Mouse (Mus musculus) MEL (cell line): ENCODE measurements around the gene Ddias. TPM values are rescaled to one million over a fixed set of nuclear protein-coding genes. Genes with fewer than 3 reads are reported as not detected.
A peak's percentile ranks its signal among the peaks of the same experiment; 100 is the strongest.

Experiments
- DNase-seq: peaks from one replicate; pipeline ENCODE4 v3.0.0; 2011; ENCODE audit warnings: low read depth, low spot score
- H3K27ac ChIP-seq: 2 replicates; pipeline ENCODE4 v1.5.1; 2012; ENCODE audit warnings: low read depth, mild to moderate bottlenecking, control low read depth, low read length, moderate library complexity; ENCODE audit not compliant: control insufficient read depth
- H3K27me3 ChIP-seq, 2 experiments: fragments of 150-350 bp in 1 of 2; sonication (generic) in 1 of 2; 2 replicates each; pipeline ENCODE4 v1.6.1; 2012; ENCODE audit warnings: low read length in 2 of 2, mild to moderate bottlenecking in 2 of 2, improper control_type of control experiment in 1 of 2, moderate library complexity in 1 of 2; ENCODE audit not compliant: insufficient read depth in 2 of 2, control insufficient read depth in 1 of 2
- H3K36me3 ChIP-seq, 2 experiments: 2 replicates each; pipeline ENCODE4 v1.6.1; 2012 to 2014; ENCODE audit warnings: low read length in 2 of 2, improper control_type of control experiment in 1 of 2, inconsistent platforms in 1 of 2, mild to moderate bottlenecking in 1 of 2; ENCODE audit not compliant: insufficient read depth in 2 of 2, control insufficient read depth in 1 of 2
- H3K4me1 ChIP-seq, 2 experiments: fragments of 150-350 bp in 1 of 2; sonication (generic) in 1 of 2; 2 replicates each; pipeline ENCODE4 v1.6.1; 2012; ENCODE audit warnings: low read length in 2 of 2, improper control_type of control experiment in 1 of 2, mild to moderate bottlenecking in 1 of 2; ENCODE audit not compliant: insufficient read depth in 2 of 2, control insufficient read depth in 1 of 2
- H3K4me3 ChIP-seq, 2 experiments: fragments of 150-350 bp in 1 of 2; sonication (generic) in 1 of 2; 2 replicates each; pipeline ENCODE4 v1.5.1; 2012; ENCODE audit warnings: low read depth in 2 of 2, low read length in 2 of 2, mild to moderate bottlenecking in 2 of 2, moderate library complexity in 2 of 2, control low read depth in 1 of 2, improper control_type of control experiment in 1 of 2; ENCODE audit not compliant: control insufficient read depth in 1 of 2, insufficient read depth in 1 of 2
- H3K79me2 ChIP-seq: 2 replicates; pipeline ENCODE4 v1.6.1; 2012; ENCODE audit warnings: mild to moderate bottlenecking, low read length, moderate library complexity; ENCODE audit not compliant: control insufficient read depth, poor library complexity, insufficient read depth
- H3K9ac ChIP-seq: 2 replicates; pipeline ENCODE4 v1.6.1; 2012; ENCODE audit warnings: low read depth, mild to moderate bottlenecking, control low read depth, low read length, moderate library complexity; ENCODE audit not compliant: control insufficient read depth, poor library complexity, severe bottlenecking
- H3K9me3 ChIP-seq: fragments of 150-350 bp; sonication (generic); replicated peaks from 2 replicates; pipeline ENCODE4 v1.6.1; 2012; ENCODE audit warnings: mild to moderate bottlenecking, low read length, improper control_type of control experiment, moderate library complexity; ENCODE audit not compliant: insufficient read depth
- BHLHE40 ChIP-seq: IDR thresholded peaks from 2 replicates; pipeline ENCODE4 v1.6.1; 2012; ENCODE audit warnings: low read depth, mild to moderate bottlenecking, inconsistent platforms, low read length, improper control_type of control experiment, borderline replicate concordance
- CHD1 ChIP-seq: IDR thresholded peaks from 2 replicates; pipeline ENCODE4 v1.6.1; 2012; ENCODE audit warnings: low read depth, mild to moderate bottlenecking, inconsistent platforms, low read length, improper control_type of control experiment
- CHD2 ChIP-seq: IDR thresholded peaks from 2 replicates; pipeline ENCODE4 v1.6.1; 2011; ENCODE audit warnings: low read length, improper control_type of control experiment
- CTCF ChIP-seq, 3 experiments: IDR thresholded peaks in 2 of 3; conservative IDR thresholded peaks in 1 of 3; 2 replicates each; pipeline ENCODE4 v1.5.1; 2011 to 2012; ENCODE audit warnings: low read length in 3 of 3, low read depth in 2 of 3, mild to moderate bottlenecking in 2 of 3, improper control_type of control experiment in 1 of 3, inconsistent platforms in 1 of 3, mixed read lengths in 1 of 3, moderate library complexity in 1 of 3; ENCODE audit not compliant: control insufficient read depth in 1 of 3, insufficient read depth in 1 of 3, poor library complexity in 1 of 3, severe bottlenecking in 1 of 3
- E2F4 ChIP-seq: IDR thresholded peaks from 2 replicates; pipeline ENCODE4 v1.6.1; 2011; ENCODE audit warnings: low read depth, low read length, improper control_type of control experiment, borderline replicate concordance
- ELF1 ChIP-seq: IDR thresholded peaks from 2 replicates; pipeline ENCODE4 v1.6.1; 2014; ENCODE audit warnings: low read depth, mild to moderate bottlenecking, inconsistent platforms, low read length, improper control_type of control experiment, moderate library complexity
- EP300 ChIP-seq, 2 experiments: IDR thresholded peaks; 2 replicates each; pipeline ENCODE4 v1.6.1; 2011; ENCODE audit warnings: improper control_type of control experiment in 2 of 2, low read length in 2 of 2, low read depth in 1 of 2, mild to moderate bottlenecking in 1 of 2
- ETS1 ChIP-seq: IDR thresholded peaks from 2 replicates; pipeline ENCODE4 v1.6.1; 2012; ENCODE audit warnings: low read depth, mild to moderate bottlenecking, inconsistent platforms, low read length, improper control_type of control experiment, moderate library complexity
- GABPA ChIP-seq: IDR thresholded peaks from 2 replicates; pipeline ENCODE4 v1.6.1; 2012; ENCODE audit warnings: low read depth, mild to moderate bottlenecking, inconsistent platforms, low read length, improper control_type of control experiment, moderate library complexity
- GATA1 ChIP-seq: IDR thresholded peaks from 2 replicates; pipeline ENCODE4 v1.6.1; 2011; ENCODE audit warnings: low read depth, low read length, improper control_type of control experiment
- HCFC1 ChIP-seq: IDR thresholded peaks from 2 replicates; pipeline ENCODE4 v1.6.1; 2012; ENCODE audit warnings: low read depth, mild to moderate bottlenecking, inconsistent platforms, low read length, improper control_type of control experiment, moderate library complexity
- JUND ChIP-seq: IDR thresholded peaks from 2 replicates; pipeline ENCODE4 v1.6.1; 2011; ENCODE audit warnings: low read depth, mild to moderate bottlenecking, improper control_type of control experiment, low read length
- KAT2A ChIP-seq: conservative IDR thresholded peaks from 2 replicates; pipeline ENCODE4 v1.6.1; 2012; ENCODE audit warnings: low read depth, low read length, improper control_type of control experiment, inconsistent platforms
- MAFK ChIP-seq: IDR thresholded peaks from 2 replicates; pipeline ENCODE4 v1.6.1; 2011; ENCODE audit warnings: low read depth, mild to moderate bottlenecking, low read length, improper control_type of control experiment, borderline replicate concordance
- MAX ChIP-seq: IDR thresholded peaks from 2 replicates; pipeline ENCODE4 v1.6.1; 2011; ENCODE audit warnings: low read length, improper control_type of control experiment
- MAZ ChIP-seq: IDR thresholded peaks from 2 replicates; pipeline ENCODE4 v1.6.1; 2012; ENCODE audit warnings: low read depth, mild to moderate bottlenecking, inconsistent platforms, low read length, improper control_type of control experiment
- MEF2A ChIP-seq: IDR thresholded peaks from 2 replicates; pipeline ENCODE4 v1.6.1; 2014; ENCODE audit warnings: low read depth, mild to moderate bottlenecking, inconsistent platforms, low read length, improper control_type of control experiment; ENCODE audit not compliant: poor library complexity, insufficient replicate concordance, severe bottlenecking; ENCODE audit errors: extremely low read depth
- MXI1 ChIP-seq: IDR thresholded peaks from 2 replicates; pipeline ENCODE4 v1.6.1; 2011; ENCODE audit warnings: mild to moderate bottlenecking, low read depth, low read length, improper control_type of control experiment
- MYB ChIP-seq: IDR thresholded peaks from 2 replicates; pipeline ENCODE4 v1.6.1; 2011; ENCODE audit warnings: mild to moderate bottlenecking, low read depth, low read length, improper control_type of control experiment
- MYC ChIP-seq: IDR thresholded peaks from 2 replicates; pipeline ENCODE4 v1.6.1; 2011; ENCODE audit warnings: low read depth, mild to moderate bottlenecking, low read length, improper control_type of control experiment, moderate library complexity
- NELFE ChIP-seq: IDR thresholded peaks from 2 replicates; pipeline ENCODE4 v1.6.1; 2011; ENCODE audit warnings: low read depth, low read length, improper control_type of control experiment
- NRF1 ChIP-seq: IDR thresholded peaks from 2 replicates; pipeline ENCODE4 v1.6.1; 2014; ENCODE audit warnings: low read depth, mild to moderate bottlenecking, inconsistent platforms, low read length, improper control_type of control experiment, moderate library complexity; ENCODE audit not compliant: poor library complexity, insufficient read depth, severe bottlenecking
- POLR2A ChIP-seq, 2 experiments: IDR thresholded peaks; 2 replicates each; pipeline ENCODE4 v1.6.1; 2011 to 2012; ENCODE audit warnings: low read length in 2 of 2, mild to moderate bottlenecking in 2 of 2, control low read depth in 1 of 2, improper control_type of control experiment in 1 of 2, low read depth in 1 of 2, moderate library complexity in 1 of 2; ENCODE audit not compliant: control insufficient read depth in 1 of 2, insufficient read depth in 1 of 2, poor library complexity in 1 of 2
- POLR2AphosphoS2 ChIP-seq: IDR thresholded peaks from 2 replicates; pipeline ENCODE4 v1.6.1; 2011; ENCODE audit warnings: low read length, improper control_type of control experiment
- RAD21 ChIP-seq: IDR thresholded peaks from 2 replicates; pipeline ENCODE4 v1.6.1; 2011; ENCODE audit warnings: mild to moderate bottlenecking, low read depth, low read length, improper control_type of control experiment
- RCOR1 ChIP-seq: IDR thresholded peaks from 2 replicates; pipeline ENCODE4 v1.6.1; 2012; ENCODE audit warnings: low read depth, mild to moderate bottlenecking, inconsistent platforms, low read length, improper control_type of control experiment
- SIN3A ChIP-seq: IDR thresholded peaks from 2 replicates; pipeline ENCODE4 v1.6.1; 2012; ENCODE audit warnings: low read length, improper control_type of control experiment, inconsistent platforms
- SMC3 ChIP-seq: IDR thresholded peaks from 2 replicates; pipeline ENCODE4 v1.6.1; 2011; ENCODE audit warnings: low read depth, low read length, improper control_type of control experiment
- TAL1 ChIP-seq: IDR thresholded peaks from 2 replicates; pipeline ENCODE4 v1.6.1; 2012; ENCODE audit warnings: mild to moderate bottlenecking, inconsistent platforms, low read length, moderate library complexity, mixed read lengths
- TBP ChIP-seq: IDR thresholded peaks from 2 replicates; pipeline ENCODE4 v1.8.0; 2011; ENCODE audit warnings: low read depth, low read length, improper control_type of control experiment
- TCF12 ChIP-seq: IDR thresholded peaks from 2 replicates; pipeline ENCODE4 v1.6.1; 2014; ENCODE audit warnings: low read depth, mild to moderate bottlenecking, inconsistent platforms, low read length, improper control_type of control experiment, moderate library complexity
- UBTF ChIP-seq: IDR thresholded peaks from 2 replicates; pipeline ENCODE4 v1.6.1; 2012; ENCODE audit warnings: low read depth, mild to moderate bottlenecking, inconsistent platforms, low read length, improper control_type of control experiment, moderate library complexity, borderline replicate concordance; ENCODE audit not compliant: insufficient read depth
- USF1 ChIP-seq: IDR thresholded peaks from 2 replicates; pipeline ENCODE4 v1.6.1; 2014; ENCODE audit warnings: low read depth, mild to moderate bottlenecking, inconsistent platforms, low read length, improper control_type of control experiment, moderate library complexity
- ZC3H11A ChIP-seq: IDR thresholded peaks from 2 replicates; pipeline ENCODE4 v1.6.1; 2012; ENCODE audit warnings: low read depth, mild to moderate bottlenecking, inconsistent platforms, low read length, improper control_type of control experiment
- ZKSCAN1 ChIP-seq: IDR thresholded peaks from 2 replicates; pipeline ENCODE4 v1.6.1; 2012; ENCODE audit warnings: low read depth, mild to moderate bottlenecking, inconsistent platforms, low read length, improper control_type of control experiment, moderate library complexity
- ZMIZ1 ChIP-seq: IDR thresholded peaks from 2 replicates; pipeline ENCODE4 v1.6.1; 2012; ENCODE audit warnings: low read depth, mild to moderate bottlenecking, inconsistent platforms, low read length, improper control_type of control experiment, moderate library complexity
- ZNF384 ChIP-seq: IDR thresholded peaks from 2 replicates; pipeline ENCODE4 v1.6.1; 2012; ENCODE audit warnings: low read depth, mild to moderate bottlenecking, inconsistent platforms, low read length, improper control_type of control experiment
- polyA plus RNA-seq, 2 experiments: library from polyadenylated mRNA; stranded (reverse) in 1 of 2; unstranded in 1 of 2; fragments of >175 nt in 1 of 2; fragments of >200 nt in 1 of 2; gene quantifications; 2 replicates each; pipeline versions ENCODE4 v1.2.1 to v1.2.4; 2012; ENCODE audit warnings: low replicate concordance in 2 of 2, low read depth in 1 of 2; ENCODE audit not compliant: insufficient read length in 2 of 2, insufficient read depth in 1 of 2, missing spikeins in 1 of 2
- total RNA-seq: library from RNA; depleted of rRNA; stranded (reverse); fragments of 300-350 nt; gene quantifications from 2 replicates; pipeline ENCODE4 v1.2.3, GENCODE M21; 2012; rRNA removed

The Ddias gene
- total RNA-seq = 17.8 and 23.5 TPM in 2 replicates
- 10 to 100 TPM in 1 of 2 experiments, not detected in 1; 19.9 TPM for polyA plus RNA-seq

- Histone ChIP-seq H3K79me2 (peaks cover 15% of the 10 kb centered on the region), H3K4me1 (peaks cover 7 to 18% of the 10 kb centered on the region in 2 experiments), H3K27ac (peak within 1 kb of the TSS; percentile 97), H3K27me3 (no peaks in the 10 kb centered on the region), H3K4me3 (peak within 1 kb of the TSS; percentile 77 to 93), H3K9me3 (no peaks in the 10 kb centered on the region), H3K36me3 (peaks cover 2 to 28% of the 10 kb centered on the region in 2 experiments; a peak in 3 of 4 replicates), H3K9ac (peak within 1 kb of the TSS; percentile 93)
- DNase-seq = peak; percentile 94
- TF ChIP-seq GABPA (no peak), JUND (no peak), RCOR1 (no peak), TBP (no peak), GATA1 (no peak), CTCF (IDR thresholded peaks at IDR 0.05 in 2 of 3, conservative IDR thresholded peaks at IDR 0.05 in 1 of 3; ENCODE audit: control insufficient read depth in 1 of 3, insufficient read depth in 1 of 3, low read depth in 2 of 3, low read length in 3 of 3, poor library complexity in 1 of 3, severe bottlenecking in 1 of 3) (peak; percentile 69 to 92 (median 80)), MEF2A (no peak), CHD1 (no peak), MAZ (peak; percentile 59; the same call in 1 of the 2 replicates), TCF12 (no peak; the same call in 1 of the 2 replicates), POLR2A (IDR thresholded peaks at IDR 0.05; ENCODE audit: control insufficient read depth in 1 of 2, insufficient read depth in 1 of 2, low read depth in 1 of 2, low read length in 2 of 2, poor library complexity in 1 of 2) (peak; percentile 43 to 92), NRF1 (no peak), USF1 (no peak), KAT2A (no peak; the same call in 1 of the 2 replicates), E2F4 (no peak; the same call in 1 of the 2 replicates), HCFC1 (peak; percentile 74), ELF1 (peak; percentile 42; the same call in 1 of the 2 replicates), EP300 (IDR thresholded peaks at IDR 0.05; ENCODE audit: low read depth in 1 of 2, low read length in 2 of 2) (no peak), BHLHE40 (no peak), MXI1 (peak; percentile 4), ZMIZ1 (0 out of 2 replicates have a peak, but pooled peaks have one; percentile 50), ZNF384 (no peak), NELFE (peak; percentile 75), MAX (no peak), SMC3 (peak; percentile 66), TAL1 (no peak), POLR2AphosphoS2 (peak; percentile 60), MYB (no peak), ZC3H11A (peak; percentile 57), UBTF (no peak), MYC (peak; percentile 11; the same call in 1 of the 2 replicates), MAFK (no peak), ZKSCAN1 (no peak), CHD2 (no peak), SIN3A (no peak), RAD21 (peak; percentile 71), ETS1 (no peak)
Observed at GRCm38 (mm10) chr7:92874116-92874675, at the start of gene Ddias, which contains the start of gene Prcp. Ddias (minus strand) TSS chr7:92874247. Prcp (plus strand) TSS chr7:92874470.
